Mouse (Mus musculus): ENCODE measurements at regions not wholly inside any gene's neighbourhood (a gene's known extent, or its start where the extent isn't known, plus 50 kb on each side); places are given as distances from the start of the nearest gene placed in this dataset.

DNA sequence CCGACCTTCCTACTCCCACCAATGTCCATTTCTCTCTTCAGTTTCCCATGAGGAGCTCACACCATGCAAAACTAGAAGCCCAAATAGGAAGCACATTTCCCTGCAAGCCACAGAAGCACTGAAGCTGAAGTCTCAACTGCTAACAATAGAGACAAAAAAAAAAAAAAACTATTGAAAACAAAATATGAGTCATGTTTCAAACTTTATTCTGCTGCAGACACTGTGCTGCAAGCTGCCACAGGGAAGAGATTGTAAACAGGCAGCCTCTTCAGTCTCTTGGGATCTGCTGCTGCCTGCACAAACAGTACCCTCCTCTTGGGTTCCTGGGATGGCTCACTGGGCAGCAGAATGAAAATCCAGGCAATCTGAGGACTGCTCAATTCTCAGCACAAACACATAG lies 148.9 kb downstream of the Qdpr start:
- TF ChIP-seq CTCF (IDR thresholded peaks at IDR 0.05; ENCODE audit: insufficient read depth, low read length) (no peak), POLR2A (IDR thresholded peaks at IDR 0.05; ENCODE audit: borderline replicate concordance, extremely low read depth, low read depth, low read length) (no peak)

All from lung, adult 2 months (tissue).